Mouse (Mus musculus) lung, postnatal 0 days (tissue): ENCODE data around the gene Abca1.

Source experiments
- CTCF ChIP-seq: IDR thresholded peaks from 2 replicates; pipeline ENCODE4 v1.5.1; 2016; ENCODE audit warnings: antibody characterized with exemption, mild to moderate bottlenecking
- EP300 ChIP-seq: IDR thresholded peaks from 2 replicates; pipeline ENCODE4 v1.6.1; 2016; ENCODE audit warnings: antibody characterized with exemption, mild to moderate bottlenecking, control low read depth

DNA sequence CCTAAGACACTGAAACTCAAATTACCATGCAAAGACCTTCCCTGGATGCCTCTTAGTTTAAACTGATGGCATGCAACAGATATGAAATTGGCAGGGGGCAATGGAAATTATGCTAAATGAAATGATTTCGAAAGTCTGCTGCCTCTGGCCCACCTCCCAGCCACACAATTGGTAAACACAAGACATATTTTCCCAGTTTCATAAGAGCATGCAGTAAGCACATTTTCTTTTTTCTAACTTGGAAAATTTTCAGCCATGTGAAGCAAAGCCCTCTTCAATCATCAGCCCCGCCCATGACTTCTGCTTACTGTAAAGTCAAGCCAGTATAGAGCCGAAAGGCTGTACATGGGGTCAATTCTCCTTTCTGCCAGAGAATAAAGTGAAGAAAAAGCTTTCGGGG lies 51.5 kb downstream of the Abca1 start:
- TF ChIP-seq EP300 (peak; percentile 84), CTCF (no peak)
